Mouse (Mus musculus) urinary bladder, postnatal 36 days (tissue): ENCODE measurements around the gene Vmn2r57.
"Not testable (repeated sequence)": the region's sequence is repeated elsewhere in the genome, so short reads cannot be mapped to it uniquely, and the experiment has no call there.

Experiments used
- DNase-seq, 2 experiments: peaks; one replicate each; pipeline ENCODE4 v3.0.0; 2022; ENCODE audit warnings: low spot score in 2 of 2, mixed read lengths in 1 of 2

The Vmn2r57 gene

GRCm38 (mm10) chr7:41448596-41448995 is at the start of gene Vmn2r57:
Gene Vmn2r57, minus strand, starts transcription at chr7:41448696.
- not testable (repeated sequence) for DNase-seq

GRCm38 (mm10) chr7:41497871-41498270 is 49.4 kb upstream of the Vmn2r57 start:
- DNase-seq: no peak

- no peak for DNase-seq
Observed at GRCm38 (mm10) chr7:41451864-41452263, 3.4 kb upstream of the Vmn2r57 start.

- no peak for DNase-seq
Observed at GRCm38 (mm10) chr7:41394130-41394529, 54.4 kb downstream of the Vmn2r57 start.

- peak; percentile 65 to 79 for DNase-seq
Observed at GRCm38 (mm10) chr7:41393048-41393971, 55.2 kb downstream of the Vmn2r57 start, which contains the start of gene AI987944. Gene AI987944, minus strand, starts transcription at chr7:41393379.
